ENCODE assay signal across 11 mouse cellular contexts in genomic region chr12:17723182-17723570, GRCm38 (mm10).
"Had no signal": no experiment of that assay in that cellular context is flagged by ENCODE, and none has a peak within 500 bp of the region (broad histone marks: within the 10 kb centered on the region; RNA-seq: fewer than 3 reads in every experiment).

No protein-coding gene starts in this region.

- H3K27ac ChIP-seq: layer of hippocampus, adult 2 months; left cerebral cortex, adult 2 months; limb, embryonic 15.5 days; midbrain, embryonic 13.5 days; neural tube, embryonic 15.5 days had no signal

- ATAC-seq: midbrain, embryonic 13.5 days had no signal

- DNase-seq: kidney, postnatal 10 days; kidney, postnatal 4 days; lung, embryonic 14.5 days; thymus, adult 2 months; thymus, postnatal 25 days had no signal

- H3K27me3 ChIP-seq: limb, embryonic 15.5 days; liver, embryonic 12.5 days; midbrain, embryonic 13.5 days; neural tube, embryonic 15.5 days had no signal

- H3K36me3 ChIP-seq: limb, embryonic 15.5 days; midbrain, embryonic 13.5 days; neural tube, embryonic 15.5 days had no signal

- H3K4me2 ChIP-seq: limb, embryonic 15.5 days; liver, embryonic 12.5 days; lung, embryonic 14.5 days; midbrain, embryonic 13.5 days; neural tube, embryonic 15.5 days had no signal

- H3K9me3 ChIP-seq: limb, embryonic 15.5 days; liver, embryonic 12.5 days; midbrain, embryonic 13.5 days; neural tube, embryonic 15.5 days had no signal

- H3K4me3 ChIP-seq: layer of hippocampus, adult 2 months; left cerebral cortex, adult 2 months; limb, embryonic 15.5 days; liver, embryonic 12.5 days; midbrain, embryonic 13.5 days; neural tube, embryonic 15.5 days had no signal

- H3K9ac ChIP-seq: limb, embryonic 15.5 days; liver, embryonic 12.5 days; lung, embryonic 14.5 days; midbrain, embryonic 13.5 days; neural tube, embryonic 15.5 days had no signal
